Mouse (Mus musculus): Measurements from ENCODE around the gene Tbcel. TPM values are rescaled to one million over a fixed set of nuclear protein-coding genes. Genes with fewer than 3 reads are reported as not detected.

The Tbcel gene
- total and polyA plus RNA-seq, 3 experiments, result 13.8 to 39.8 (median 20.4) TPM

DNA sequence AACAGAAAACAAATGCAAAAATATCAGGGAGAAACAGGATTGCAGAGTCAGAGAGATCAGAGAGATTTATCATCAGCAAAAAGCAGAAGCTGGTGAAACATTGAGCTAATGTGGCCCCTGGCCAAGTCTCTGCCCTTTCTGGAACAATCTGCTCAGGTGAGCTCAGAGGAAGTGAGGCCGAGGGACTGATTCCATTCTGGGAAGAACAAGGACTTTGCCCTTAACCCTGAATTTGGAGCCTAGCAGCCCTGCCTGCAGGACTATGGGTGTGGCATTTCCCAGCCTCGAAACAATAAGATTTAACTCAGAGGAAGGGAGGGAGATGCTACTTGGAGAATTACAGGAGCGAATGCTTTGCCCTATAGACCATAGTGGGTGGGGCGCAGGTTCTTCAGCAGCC is 4.7 kb upstream of the Tbcel start:
- no peaks in the 10 kb centered on the region for H3K36me3 ChIP-seq (ENCODE audit: control insufficient read depth in 1 of 2, insufficient read depth in 2 of 2, low read length in 2 of 2)
- H3K4me1 ChIP-seq (ENCODE audit: control insufficient read depth in 1 of 2, insufficient read depth in 2 of 2, low read length in 2 of 2), result peaks cover 0 to 3% of the 10 kb centered on the region in 2 experiments; a peak in 1 of 4 replicates
- peak; percentile 62 for DNase-seq (ENCODE audit: low read depth, low spot score)
- H3K27me3 ChIP-seq (ENCODE audit: control insufficient read depth in 1 of 2, insufficient read depth in 2 of 2, low read length in 2 of 2), result no peaks in the 10 kb centered on the region
- no peaks in the 10 kb centered on the region for H3K79me2 ChIP-seq (ENCODE audit: control insufficient read depth, insufficient read depth, low read length, poor library complexity)
- TF ChIP-seq CHD1 (IDR thresholded peaks at IDR 0.05; ENCODE audit: low read depth, low read length) (no peak), USF1 (IDR thresholded peaks at IDR 0.05; ENCODE audit: low read depth, low read length) (no peak), BHLHE40 (IDR thresholded peaks at IDR 0.05; ENCODE audit: borderline replicate concordance, low read depth, low read length) (peak; percentile 53; the same call in 1 of the 2 replicates), TCF12 (IDR thresholded peaks at IDR 0.05; ENCODE audit: low read depth, low read length) (0 out of 2 replicates have a peak, but pooled peaks have one; percentile 31), EP300 (IDR thresholded peaks at IDR 0.05; ENCODE audit: low read depth in 1 of 2, low read length in 2 of 2) (peak; percentile 29 to 42; a peak in 1 of 4 replicates), MAZ (IDR thresholded peaks at IDR 0.05; ENCODE audit: low read depth, low read length) (no peak), GATA1 (IDR thresholded peaks at IDR 0.05; ENCODE audit: low read depth, low read length) (peak; percentile 31; the same call in 1 of the 2 replicates), RCOR1 (IDR thresholded peaks at IDR 0.05; ENCODE audit: low read depth, low read length) (peak; percentile 47; the same call in 1 of the 2 replicates), MXI1 (IDR thresholded peaks at IDR 0.05; ENCODE audit: low read depth, low read length) (no peak), ETS1 (IDR thresholded peaks at IDR 0.05; ENCODE audit: low read depth, low read length) (peak; percentile 52; the same call in 1 of the 2 replicates)
- H3K9me3 ChIP-seq (replicated peaks; ENCODE audit: insufficient read depth, low read length), result no peaks in the 10 kb centered on the region
- H3K9ac ChIP-seq (ENCODE audit: control insufficient read depth, low read depth, low read length, poor library complexity, severe bottlenecking), result no peak overlapping the region
- H3K27ac ChIP-seq (ENCODE audit: control insufficient read depth, low read depth, low read length), result no peak overlapping the region
- H3K4me3 ChIP-seq (ENCODE audit: control insufficient read depth in 1 of 2, insufficient read depth in 1 of 2, low read depth in 2 of 2, low read length in 2 of 2), result no peak overlapping the region

DNA sequence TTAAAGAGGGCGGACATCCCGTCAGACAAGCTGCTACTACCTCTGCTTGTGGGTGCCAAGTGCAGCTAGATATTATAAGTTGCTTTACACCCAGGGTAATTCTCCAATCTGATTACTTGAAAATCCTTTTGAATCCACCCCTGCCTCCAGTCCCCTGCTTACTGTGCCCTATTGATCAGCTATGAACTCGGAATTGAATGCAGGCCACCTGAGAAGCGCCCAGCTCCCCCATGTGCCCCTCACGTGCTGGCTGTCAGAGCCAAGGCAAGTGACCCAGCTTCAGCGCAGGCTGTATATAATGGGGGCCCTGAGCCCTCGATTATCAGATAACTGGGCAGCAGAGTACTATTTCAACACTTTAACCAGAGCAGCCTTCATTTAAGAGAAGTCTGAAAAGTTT is 626 bp upstream of the Tbcel start:
- TF ChIP-seq HCFC1 (IDR thresholded peaks at IDR 0.05; ENCODE audit: low read depth, low read length) (no peak), ZMIZ1 (IDR thresholded peaks at IDR 0.05; ENCODE audit: low read depth, low read length) (no peak), RCOR1 (IDR thresholded peaks at IDR 0.05; ENCODE audit: low read depth, low read length) (no peak), USF1 (IDR thresholded peaks at IDR 0.05; ENCODE audit: low read depth, low read length) (no peak), GATA1 (IDR thresholded peaks at IDR 0.05; ENCODE audit: low read depth, low read length) (no peak), EP300 (IDR thresholded peaks at IDR 0.05; ENCODE audit: low read depth in 1 of 2, low read length in 2 of 2) (no peak), KAT2A (conservative IDR thresholded peaks at IDR 0.05; ENCODE audit: low read depth, low read length) (no peak), ELF1 (IDR thresholded peaks at IDR 0.05; ENCODE audit: low read depth, low read length) (no peak), POLR2A (IDR thresholded peaks at IDR 0.05; ENCODE audit: control insufficient read depth in 1 of 2, insufficient read depth in 1 of 2, low read depth in 1 of 2, low read length in 2 of 2, poor library complexity in 1 of 2) (no peak), MAFK (IDR thresholded peaks at IDR 0.05; ENCODE audit: borderline replicate concordance, low read depth, low read length) (no peak), JUND (IDR thresholded peaks at IDR 0.05; ENCODE audit: low read depth, low read length) (no peak), MAX (IDR thresholded peaks at IDR 0.05; ENCODE audit: low read length) (no peak)
- no peak for DNase-seq (ENCODE audit: low read depth, low spot score)
- H3K27me3 ChIP-seq (ENCODE audit: control insufficient read depth in 1 of 2, insufficient read depth in 2 of 2, low read length in 2 of 2), result no peaks in the 10 kb centered on the region
- H3K79me2 ChIP-seq (ENCODE audit: control insufficient read depth, insufficient read depth, low read length, poor library complexity), result no peaks in the 10 kb centered on the region
- no peak overlapping the region for H3K4me3 ChIP-seq (ENCODE audit: control insufficient read depth in 1 of 2, insufficient read depth in 1 of 2, low read depth in 2 of 2, low read length in 2 of 2)
- H3K4me1 ChIP-seq (ENCODE audit: control insufficient read depth in 1 of 2, insufficient read depth in 2 of 2, low read length in 2 of 2), result peaks cover 0 to 3% of the 10 kb centered on the region in 2 experiments; a peak in 1 of 4 replicates
- H3K36me3 ChIP-seq (ENCODE audit: control insufficient read depth in 1 of 2, insufficient read depth in 2 of 2, low read length in 2 of 2), result no peaks in the 10 kb centered on the region
- H3K9me3 ChIP-seq (replicated peaks; ENCODE audit: insufficient read depth, low read length), result no peaks in the 10 kb centered on the region
- no peak overlapping the region for H3K9ac ChIP-seq (ENCODE audit: control insufficient read depth, low read depth, low read length, poor library complexity, severe bottlenecking)
- no peak overlapping the region for H3K27ac ChIP-seq (ENCODE audit: control insufficient read depth, low read depth, low read length)

Data from MEL (cell line).